Mouse (Mus musculus): ENCODE measurements around the gene Tnf.

- no peak for TF ChIP-seq CTCF (IDR thresholded peaks at IDR 0.05; ENCODE audit: insufficient read depth, low read depth, low read length)
- no peak for TF ChIP-seq POLR2A (IDR thresholded peaks at IDR 0.05; ENCODE audit: insufficient read depth, low read depth, low read length)
Measured at GRCm38 (mm10) chr17:35224641-35225040, 22.8 kb upstream of the Tnf start.

Data from olfactory bulb, adult 2 months (tissue).